Mouse (Mus musculus): ENCODE data around the gene Nrde2. TPM values are rescaled to one million over a fixed set of nuclear protein-coding genes. Genes with fewer than 3 reads are reported as not detected.

The Nrde2 gene
- 7.0 and 11.6 TPM in 2 replicates for polyA plus RNA-seq (2012; rRNA removed)

- peak; percentile 91 for DNase-seq
- no peak for TF ChIP-seq CTCF (IDR thresholded peaks at IDR 0.05; ENCODE audit: insufficient read depth, low read length)
- peak; percentile 48; the same call in 1 of the 2 replicates for TF ChIP-seq POLR2A (IDR thresholded peaks at IDR 0.05; ENCODE audit: borderline replicate concordance, extremely low read depth, low read depth, low read length)
- WGBS = under 1% methylated on average over 26 of the region's 26 CpGs
- H3K4me3 ChIP-seq (replicated peaks; ENCODE audit: extremely low read depth, low read depth, low read length) = peak within 1 kb of the TSS; percentile 77
- peaks cover 4% of the 10 kb centered on the region; the same call in 1 of the 2 replicates for H3K4me1 ChIP-seq (ENCODE audit: control insufficient read depth, insufficient read depth, low read length)
Measured at GRCm38 (mm10) chr12:100159261-100159975, at the start of gene Nrde2. Gene Nrde2, minus strand, starts transcription at chr12:100159653.

- no peak for TF ChIP-seq CTCF (IDR thresholded peaks at IDR 0.05; ENCODE audit: insufficient read depth, low read length)
- no peak for TF ChIP-seq POLR2A (IDR thresholded peaks at IDR 0.05; ENCODE audit: borderline replicate concordance, extremely low read depth, low read depth, low read length)
- WGBS = 84% methylated on average over 5 of the region's 5 CpGs
- Histone ChIP-seq H3K4me1 (ENCODE audit: control insufficient read depth, insufficient read depth, low read length) (peaks cover 24% of the 10 kb centered on the region), H3K4me3 (replicated peaks; ENCODE audit: extremely low read depth, low read depth, low read length) (no peak overlapping the region)
- no peak for DNase-seq
Measured at GRCm38 (mm10) chr12:100206926-100207325, 47.5 kb upstream of the Nrde2 start.

GRCm38 (mm10) chr12:100206521-100206920 is 47.1 kb upstream of the Nrde2 start:
- no peak overlapping the region for H3K4me3 ChIP-seq (replicated peaks; ENCODE audit: extremely low read depth, low read depth, low read length)
- no peak for DNase-seq
- TF ChIP-seq CTCF (IDR thresholded peaks at IDR 0.05; ENCODE audit: insufficient read depth, low read length) = no peak
- TF ChIP-seq POLR2A (IDR thresholded peaks at IDR 0.05; ENCODE audit: borderline replicate concordance, extremely low read depth, low read depth, low read length) = no peak
- WGBS = 75% methylated on average over 3 of the region's 3 CpGs
- peaks cover 24% of the 10 kb centered on the region for H3K4me1 ChIP-seq (ENCODE audit: control insufficient read depth, insufficient read depth, low read length)

DNA sequence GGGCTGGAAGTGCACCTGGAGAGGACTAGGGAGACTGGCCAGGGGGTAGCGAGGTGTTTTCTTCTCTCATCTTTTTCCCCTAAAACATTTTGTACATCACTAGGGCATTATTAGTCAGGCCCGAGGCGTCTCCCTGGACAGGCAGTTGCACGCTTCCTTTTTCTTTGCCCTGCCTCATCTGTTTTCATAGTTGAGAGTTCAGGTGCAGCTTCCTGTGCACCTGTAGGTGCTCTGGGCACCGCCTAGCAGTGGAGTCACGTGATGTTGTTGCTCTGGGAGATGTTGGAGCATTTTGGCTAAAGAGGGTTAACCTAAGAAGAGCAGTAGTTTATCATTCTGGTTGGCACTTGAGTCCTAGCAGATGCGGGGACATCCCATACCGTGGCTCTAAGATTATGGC is 45.7 kb upstream of the Nrde2 start:
- no peak overlapping the region for H3K4me3 ChIP-seq (replicated peaks; ENCODE audit: extremely low read depth, low read depth, low read length)
- peaks cover 17% of the 10 kb centered on the region for H3K4me1 ChIP-seq (ENCODE audit: control insufficient read depth, insufficient read depth, low read length)
- TF ChIP-seq POLR2A (IDR thresholded peaks at IDR 0.05; ENCODE audit: borderline replicate concordance, extremely low read depth, low read depth, low read length) (no peak), CTCF (IDR thresholded peaks at IDR 0.05; ENCODE audit: insufficient read depth, low read length) (no peak)
- 81% methylated on average over 8 of the region's 8 CpGs for WGBS
- no peak for DNase-seq

DNA sequence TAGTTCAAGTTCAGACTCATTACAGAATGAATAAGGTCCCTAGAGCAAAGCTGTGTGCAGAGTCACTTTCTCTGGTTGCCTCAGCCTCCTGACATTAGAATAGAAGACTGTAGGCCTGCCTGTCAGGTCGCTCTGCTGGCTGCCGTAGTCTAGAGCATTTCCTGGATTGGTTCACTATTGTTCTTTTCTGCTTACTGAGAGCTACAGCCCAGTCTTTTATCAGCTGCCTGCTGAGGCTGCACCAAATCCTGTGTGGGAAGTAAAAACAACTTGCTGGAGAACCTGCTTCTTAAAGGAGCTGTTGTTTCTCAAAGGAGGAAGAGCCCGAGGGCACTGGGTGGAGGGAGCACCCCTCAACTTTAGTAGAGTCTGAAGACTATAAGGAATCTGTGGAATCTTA is 44.3 kb upstream of the Nrde2 start:
- H3K4me1 ChIP-seq (ENCODE audit: control insufficient read depth, insufficient read depth, low read length) = peaks cover 17% of the 10 kb centered on the region
- TF ChIP-seq POLR2A (IDR thresholded peaks at IDR 0.05; ENCODE audit: borderline replicate concordance, extremely low read depth, low read depth, low read length) (no peak), CTCF (IDR thresholded peaks at IDR 0.05; ENCODE audit: insufficient read depth, low read length) (no peak)
- no peak overlapping the region for H3K4me3 ChIP-seq (replicated peaks; ENCODE audit: extremely low read depth, low read depth, low read length)
- WGBS = 34% methylated on average over 3 of the region's 3 CpGs
- no peak for DNase-seq

- peak; percentile 99 for TF ChIP-seq CTCF (IDR thresholded peaks at IDR 0.05; ENCODE audit: insufficient read depth, low read length)
- 0 out of 2 replicates have a peak, but pooled peaks have one; percentile 19 for TF ChIP-seq POLR2A (IDR thresholded peaks at IDR 0.05; ENCODE audit: borderline replicate concordance, extremely low read depth, low read depth, low read length)
- DNase-seq = peak; percentile 85
- Histone ChIP-seq H3K4me3 (replicated peaks; ENCODE audit: extremely low read depth, low read depth, low read length) (peak overlapping the region; percentile 16), H3K4me1 (ENCODE audit: control insufficient read depth, insufficient read depth, low read length) (peaks cover 18% of the 10 kb centered on the region)
- 2% methylated on average over 13 of the region's 13 CpGs for WGBS
Measured at GRCm38 (mm10) chr12:100201838-100202237, 42.4 kb upstream of the Nrde2 start.

DNA sequence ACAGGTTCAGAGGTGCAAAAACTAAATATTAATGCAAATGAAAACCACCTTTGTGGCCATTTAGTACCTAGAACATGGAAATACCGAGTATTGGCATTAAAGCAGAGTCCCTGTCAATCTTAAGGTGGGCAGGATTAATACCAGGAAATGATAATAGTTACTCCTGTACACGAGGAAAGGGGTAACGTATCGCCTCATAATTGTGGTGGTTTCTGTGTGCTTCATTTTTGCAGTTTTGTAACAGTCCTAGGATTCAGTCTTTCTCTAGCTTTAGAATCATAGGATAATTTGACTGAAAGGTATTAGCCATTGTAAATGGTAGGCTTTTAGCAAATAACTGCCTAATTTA is 41.9 kb upstream of the Nrde2 start:
- peaks cover 18% of the 10 kb centered on the region for H3K4me1 ChIP-seq (ENCODE audit: control insufficient read depth, insufficient read depth, low read length)
- TF ChIP-seq CTCF (IDR thresholded peaks at IDR 0.05; ENCODE audit: insufficient read depth, low read length) = no peak
- DNase-seq = no peak
- WGBS = 4% methylated on average over 4 of the region's 4 CpGs
- peak overlapping the region; percentile 79 for H3K4me3 ChIP-seq (replicated peaks; ENCODE audit: extremely low read depth, low read depth, low read length)

GRCm38 (mm10) chr12:100200645-100201362 is 41.4 kb upstream of the Nrde2 start:
- peak; percentile 64 for DNase-seq
- 1% methylated on average over 29 of the region's 29 CpGs for WGBS
- peak overlapping the region; percentile 79 for H3K4me3 ChIP-seq (replicated peaks; ENCODE audit: extremely low read depth, low read depth, low read length)
- TF ChIP-seq POLR2A (IDR thresholded peaks at IDR 0.05; ENCODE audit: borderline replicate concordance, extremely low read depth, low read depth, low read length) (no peak), CTCF (IDR thresholded peaks at IDR 0.05; ENCODE audit: insufficient read depth, low read length) (no peak)
- H3K4me1 ChIP-seq (ENCODE audit: control insufficient read depth, insufficient read depth, low read length) = peaks cover 18% of the 10 kb centered on the region

DNA sequence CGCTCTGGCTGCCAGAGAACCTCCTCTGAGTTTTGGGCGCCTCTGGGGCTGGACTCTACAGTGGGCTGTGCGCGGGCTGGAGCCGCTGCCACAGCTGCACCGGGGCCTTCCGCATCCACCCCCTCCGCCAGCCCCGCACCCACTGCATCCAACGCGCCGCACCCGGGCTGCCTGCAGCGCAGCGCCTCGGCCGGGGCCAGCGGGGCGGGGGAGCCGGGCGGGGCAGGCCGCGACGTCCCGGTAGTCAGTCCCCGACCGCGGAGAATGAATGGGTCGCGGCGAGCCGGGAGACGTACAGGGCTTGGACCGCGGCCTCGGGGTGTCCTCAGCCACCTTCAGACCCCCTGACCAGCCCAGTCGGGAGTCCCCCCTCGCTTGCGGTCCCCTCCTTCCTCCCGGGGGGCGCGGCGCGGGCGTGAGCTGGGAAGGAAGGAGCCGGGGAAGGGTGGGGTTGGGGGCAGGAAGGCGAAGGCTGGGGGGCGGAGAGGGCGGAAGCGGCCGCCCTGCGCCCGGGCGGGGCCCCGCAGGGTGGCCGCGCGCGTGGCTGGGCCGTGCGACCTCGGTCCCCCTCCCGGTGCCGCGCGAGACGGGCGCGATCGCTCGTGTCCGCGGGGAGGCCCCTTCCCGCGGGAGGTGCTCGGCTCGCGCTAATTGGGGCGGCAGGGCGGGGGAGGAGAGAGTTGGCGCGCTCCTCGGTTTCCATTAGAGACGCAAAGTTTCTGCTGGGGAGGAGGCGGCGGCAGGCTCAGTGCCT is 40.6 kb upstream of the Nrde2 start:
- Histone ChIP-seq H3K4me1 (ENCODE audit: control insufficient read depth, insufficient read depth, low read length) (peaks cover 18% of the 10 kb centered on the region), H3K4me3 (replicated peaks; ENCODE audit: extremely low read depth, low read depth, low read length) (peak overlapping the region; percentile 79)
- 1% methylated on average over 86 of the region's 86 CpGs for WGBS
- DNase-seq = peak; percentile 81
- TF ChIP-seq CTCF (IDR thresholded peaks at IDR 0.05; ENCODE audit: insufficient read depth, low read length) (no peak), POLR2A (IDR thresholded peaks at IDR 0.05; ENCODE audit: borderline replicate concordance, extremely low read depth, low read depth, low read length) (no peak)

Measured in lung, adult 2 months (tissue).